Mouse (Mus musculus) spleen, adult 2 months (tissue): ENCODE data around the gene Cript.

Experiments used
- CTCF ChIP-seq: fragments of 200-500 bp; IDR thresholded peaks from 2 replicates; pipeline ENCODE4 v1.5.1; 2011; ENCODE audit warnings: mild to moderate bottlenecking, inconsistent platforms; ENCODE audit not compliant: insufficient read depth, insufficient read length, insufficient replicate concordance; ENCODE audit errors: extremely low read depth
- POLR2A ChIP-seq: fragments of 200-500 bp; IDR thresholded peaks from 2 replicates; pipeline ENCODE4 v1.6.1; 2011; ENCODE audit warnings: low read depth, low read length, inconsistent platforms

GRCm38 (mm10) chr17:87055051-87055459, 29.7 kb downstream of the Cript start:
- no peak for TF ChIP-seq CTCF
- TF ChIP-seq POLR2A: no peak
